Mouse (Mus musculus) forebrain, embryonic 14.5 days (tissue): ENCODE data around the gene Zfp142. TPM values are rescaled to one million over a fixed set of nuclear protein-coding genes. Genes with fewer than 3 reads are reported as not detected.

Source experiments
- ATAC-seq: fragments of 200-750 bp; cut with Nextera tagmentation; 2 replicates; pipeline ENCODE4 v1.8.0; 2017; ENCODE audit warnings: mild to moderate bottlenecking, moderate library complexity
- DNase-seq: peaks from one replicate; pipeline ENCODE4 v3.0.0-alpha.2; 2015; ENCODE audit warnings: low spot score
- H3K27ac ChIP-seq: fragments of 300-500 bp; sonication (generic); 2 replicates; pipeline ENCODE4 v1.5.1; 2014; ENCODE audit warnings: low read depth, mild to moderate bottlenecking, control low read depth, low read length, moderate library complexity
- H3K27me3 ChIP-seq: fragments of 300-500 bp; sonication (generic); replicated peaks from 2 replicates; pipeline ENCODE4 v1.6.1; 2014; ENCODE audit warnings: low read length, control low read depth, mixed read lengths; ENCODE audit not compliant: control insufficient read depth, insufficient read depth
- H3K36me3 ChIP-seq: fragments of 300-500 bp; sonication (generic); 2 replicates; pipeline ENCODE4 v1.6.1; 2014; ENCODE audit warnings: low read length, control low read depth; ENCODE audit not compliant: control insufficient read depth, insufficient read depth
- H3K4me1 ChIP-seq: fragments of 300-500 bp; sonication (generic); 2 replicates; pipeline ENCODE4 v1.6.1; 2014; ENCODE audit warnings: antibody characterized with exemption, low read length, control low read depth; ENCODE audit not compliant: control insufficient read depth, insufficient read depth
- H3K4me2 ChIP-seq: fragments of 300-500 bp; sonication (generic); 2 replicates; pipeline ENCODE4 v1.6.1; 2014; ENCODE audit warnings: mild to moderate bottlenecking, control low read depth, low read length
- H3K4me3 ChIP-seq: fragments of 300-500 bp; sonication (generic); 2 replicates; pipeline ENCODE4 v1.5.1; 2014; ENCODE audit warnings: low read depth, low read length, control low read depth
- H3K9ac ChIP-seq: fragments of 300-500 bp; sonication (generic); 2 replicates; pipeline ENCODE4 v1.6.1; 2014; ENCODE audit warnings: mild to moderate bottlenecking, low read length, control low read depth, moderate library complexity
- H3K9me3 ChIP-seq: fragments of 300-500 bp; sonication (generic); replicated peaks from 2 replicates; pipeline ENCODE4 v1.6.1; 2016; ENCODE audit warnings: low read length, control low read depth, mixed read lengths; ENCODE audit not compliant: control insufficient read depth
- WGBS: fragments of 180-500 bp; shearing (Covaris S2); extraction: QIAGEN DNeasy Blood & Tissue Kit; methylation state at CpG from one replicate; pipeline ENCODE4 v1.1.7; 2014; 5-methylcytosine and 5-hydroxymethylcytosine counted together
- polyA plus RNA-seq: library from polyadenylated mRNA; unstranded; fragments of >200 nt; fragmentation: Nextera tagmentation; extraction: Ambion mirVana; gene quantifications from 2 replicates; pipeline ENCODE4 v1.2.1, GENCODE M21; 2014

The Zfp142 gene
- 5.4 and 8.0 TPM in 2 replicates for polyA plus RNA-seq

DNA sequence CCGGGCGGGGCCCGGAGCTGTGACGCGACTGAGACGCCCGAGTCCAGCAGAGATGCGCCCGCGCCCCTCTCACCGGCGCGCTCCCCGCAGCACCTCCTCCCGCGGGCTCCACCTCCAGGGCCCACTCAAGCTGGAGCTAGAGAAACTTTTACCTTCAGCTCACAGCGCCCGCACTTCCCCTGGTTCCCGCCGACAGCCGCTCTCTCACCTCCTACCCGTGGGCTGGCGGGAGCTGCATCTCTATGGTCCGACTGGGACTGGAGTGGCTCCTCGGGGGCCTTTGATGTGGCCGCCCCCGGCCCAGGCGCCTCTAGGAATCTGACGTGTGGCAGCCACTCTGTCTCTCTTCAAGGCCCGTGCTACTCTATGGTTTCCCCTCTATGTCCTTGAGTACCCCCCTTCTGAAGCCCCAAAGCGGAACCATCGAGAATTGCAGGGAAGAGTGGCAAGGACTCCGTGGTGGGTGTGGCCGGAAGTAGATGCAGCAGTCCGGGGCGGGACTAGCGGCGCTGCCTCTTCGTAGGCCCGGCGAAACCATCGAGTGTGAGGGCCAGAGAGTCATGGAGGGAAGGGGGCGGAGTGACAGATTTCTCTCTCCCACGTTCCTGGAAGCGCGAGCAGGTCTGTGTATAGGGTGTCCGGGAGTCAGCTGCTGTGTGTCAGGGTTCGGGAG, at the start of gene Zfp142, which contains the start of gene Bcs1l:
Gene Zfp142, minus strand, starts transcription at position 474 of the 673 bp plus-strand sequence.
Gene Bcs1l, plus strand, starts transcription at position 517 of the 673 bp plus-strand sequence.
- Histone ChIP-seq H3K27me3 (no peaks in the 10 kb centered on the region), H3K4me1 (peaks cover 10% of the 10 kb centered on the region; the same call in 1 of the 2 replicates), H3K4me2 (peak within 1 kb of the TSS; percentile 88), H3K9me3 (no peaks in the 10 kb centered on the region), H3K36me3 (peaks cover 38% of the 10 kb centered on the region), H3K9ac (peak within 1 kb of the TSS; percentile 91), H3K27ac (peak within 1 kb of the TSS; percentile 89), H3K4me3 (peak within 1 kb of the TSS; percentile 70)
- WGBS, result 1% methylated on average over 48 of the region's 48 CpGs
- ATAC-seq, result peak; percentile 99
- DNase-seq, result peak; percentile 100

DNA sequence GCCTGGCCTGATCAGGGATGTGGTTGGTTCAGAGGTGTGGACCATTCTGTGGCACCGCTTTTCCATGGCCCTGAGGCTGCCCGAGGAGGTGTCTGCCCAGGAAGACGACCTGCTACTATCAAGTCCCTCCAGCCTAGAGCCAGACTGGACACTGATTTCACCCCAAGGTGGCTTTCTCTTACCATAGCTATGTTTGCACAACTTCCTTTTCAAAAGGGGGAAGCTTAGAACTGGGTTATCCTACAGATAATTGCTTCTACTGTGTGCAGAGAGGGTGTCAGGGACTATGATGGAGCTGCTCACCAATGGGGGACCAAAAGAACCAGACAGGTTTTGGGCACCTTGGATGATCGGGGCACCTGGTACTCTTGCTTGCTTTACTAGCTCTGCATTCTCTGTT, 44.7 kb upstream of the Zfp142 start:
- H3K27ac ChIP-seq, result no peak overlapping the region
- no peaks in the 10 kb centered on the region for H3K9me3 ChIP-seq
- H3K4me1 ChIP-seq, result no peaks in the 10 kb centered on the region
- H3K4me2 ChIP-seq, result no peak overlapping the region
- DNase-seq, result no peak
- no peak overlapping the region for H3K9ac ChIP-seq
- H3K27me3 ChIP-seq, result no peaks in the 10 kb centered on the region
- no peak for ATAC-seq
- H3K4me3 ChIP-seq, result no peak overlapping the region
- peaks cover 39% of the 10 kb centered on the region for H3K36me3 ChIP-seq
- WGBS, result 85% methylated on average over 4 of the region's 4 CpGs

DNA sequence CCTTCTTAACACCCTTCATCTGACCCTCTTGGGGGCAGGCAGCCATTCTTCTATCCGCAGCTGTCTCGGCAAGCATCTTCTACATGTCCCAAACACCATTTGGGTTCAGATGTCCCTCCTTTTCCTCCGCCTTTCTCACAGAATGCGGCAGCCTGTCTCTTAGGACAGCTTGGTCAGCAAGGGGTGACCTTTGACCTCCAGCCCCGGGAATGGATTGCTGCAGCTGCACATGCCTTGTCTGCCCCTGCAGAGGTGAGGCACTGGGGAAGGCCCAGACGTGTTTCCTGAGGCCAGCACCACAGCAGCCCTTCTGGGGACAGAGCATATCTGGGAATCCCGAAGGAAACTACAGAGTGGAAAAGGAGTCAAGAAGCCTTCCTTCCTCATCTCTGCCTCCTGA, 40.0 kb upstream of the Zfp142 start:
- H3K4me2 ChIP-seq, result no peak overlapping the region
- H3K4me1 ChIP-seq, result no peaks in the 10 kb centered on the region
- peaks cover 52% of the 10 kb centered on the region for H3K36me3 ChIP-seq
- DNase-seq, result no peak
- H3K27me3 ChIP-seq, result no peaks in the 10 kb centered on the region
- no peak overlapping the region for H3K9ac ChIP-seq
- no peak overlapping the region for H3K27ac ChIP-seq
- no peak for ATAC-seq
- no peaks in the 10 kb centered on the region for H3K9me3 ChIP-seq
- WGBS, result 55% methylated on average over 7 of the region's 7 CpGs
- H3K4me3 ChIP-seq, result no peak overlapping the region

DNA sequence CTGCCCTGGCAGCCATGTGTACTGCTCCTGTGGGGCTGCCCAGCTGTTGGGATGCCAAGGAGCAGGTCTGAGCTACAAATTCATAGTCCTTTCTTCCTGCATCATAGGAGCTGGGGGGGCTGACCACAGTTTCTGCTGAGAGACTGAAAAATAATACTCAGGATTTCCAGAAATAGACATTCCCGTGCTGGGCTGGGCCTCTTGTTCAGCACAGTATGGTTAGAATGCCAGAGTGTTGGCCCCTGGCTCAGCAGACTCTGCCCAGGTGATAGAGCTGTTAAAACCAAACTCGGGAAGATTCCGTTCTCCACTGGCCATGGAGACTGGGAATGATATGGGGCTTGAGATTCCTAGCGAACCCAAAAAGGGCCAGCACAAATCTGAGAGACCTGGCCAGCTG, 38.0 kb upstream of the Zfp142 start:
- Histone ChIP-seq H3K9me3 (no peaks in the 10 kb centered on the region), H3K4me1 (no peaks in the 10 kb centered on the region), H3K4me2 (no peak overlapping the region), H3K36me3 (peaks cover 62% of the 10 kb centered on the region), H3K4me3 (no peak overlapping the region), H3K9ac (no peak overlapping the region), H3K27me3 (no peaks in the 10 kb centered on the region), H3K27ac (no peak overlapping the region)
- DNase-seq (no peak), ATAC-seq (no peak)
- WGBS, result 88% methylated on average over 4 of the region's 4 CpGs

DNA sequence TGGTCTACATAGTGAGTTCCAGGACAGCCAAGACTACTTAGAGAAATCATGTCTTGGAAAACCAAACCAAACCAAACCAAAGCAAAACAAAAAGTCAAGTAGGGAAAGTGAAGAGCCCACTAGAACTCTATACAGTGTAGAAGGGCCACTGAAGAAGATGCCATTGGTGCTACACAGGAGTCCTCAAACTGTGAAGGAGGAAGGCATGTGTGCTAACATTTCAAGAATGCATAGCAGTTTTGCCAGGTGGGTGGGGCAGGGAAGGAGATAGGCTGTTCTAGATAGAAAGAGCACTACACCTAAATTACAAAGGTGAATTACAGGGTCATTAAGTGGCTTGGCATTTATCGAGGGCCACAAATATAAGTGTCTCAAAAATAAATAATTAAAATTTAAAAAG, 36.1 kb upstream of the Zfp142 start:
- DNase-seq, result no peak
- H3K36me3 ChIP-seq, result peaks cover 59% of the 10 kb centered on the region
- no peak for ATAC-seq

DNA sequence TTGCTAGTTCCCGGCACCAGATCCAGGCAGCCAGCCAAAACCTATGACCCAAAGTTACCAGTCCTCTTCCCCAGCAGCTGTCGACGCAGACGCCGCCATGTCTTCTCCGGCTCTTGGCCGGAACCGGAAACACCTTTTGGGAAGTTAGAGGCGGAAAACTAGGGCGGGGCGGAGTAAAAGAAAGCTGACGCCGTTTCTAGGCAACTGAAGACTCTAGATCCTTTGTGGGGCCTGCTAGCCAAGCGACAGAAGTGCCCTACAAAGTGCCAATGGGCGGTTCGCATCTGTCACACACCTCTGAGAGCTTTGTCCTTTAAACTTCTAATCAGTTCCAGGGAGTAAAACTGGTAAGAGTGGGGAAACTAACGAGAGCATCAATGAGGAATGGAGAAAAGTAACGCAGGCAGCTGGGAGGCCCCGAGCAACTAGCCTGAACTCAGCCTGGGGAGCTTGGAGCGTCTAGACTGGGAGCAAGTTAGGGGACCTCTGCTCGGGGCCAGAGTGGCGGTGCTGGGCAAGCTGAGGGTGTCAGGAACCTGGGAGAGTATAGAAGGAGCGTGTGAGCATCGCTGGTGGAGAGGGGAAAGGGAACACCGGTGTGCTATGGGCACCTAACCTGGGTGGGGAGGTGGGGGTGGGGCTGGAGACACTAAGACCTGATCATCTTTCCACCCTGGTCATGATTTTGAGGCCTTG, 13.4 kb upstream of the Zfp142 start, which contains the start of the genes Rnf25 and Stk36:
Gene Rnf25, minus strand, starts transcription at position 131 of the 696 bp plus-strand sequence.
Gene Stk36, plus strand, starts transcription at position 179 of the 696 bp plus-strand sequence.
- Histone ChIP-seq H3K4me1 (peaks cover 7% of the 10 kb centered on the region), H3K36me3 (peaks cover 33% of the 10 kb centered on the region), H3K27ac (peak within 1 kb of the TSS; percentile 68), H3K9me3 (no peaks in the 10 kb centered on the region), H3K9ac (peak within 1 kb of the TSS; percentile 80), H3K4me2 (peak within 1 kb of the TSS; percentile 82), H3K4me3 (peak within 1 kb of the TSS; percentile 57), H3K27me3 (no peaks in the 10 kb centered on the region)
- ATAC-seq, result peak; percentile 94
- peak; percentile 97 for DNase-seq
- 10% methylated on average over 25 of the region's 25 CpGs for WGBS

More for the DNA sequence above, 36.1 kb upstream of the Zfp142 start:
- Histone ChIP-seq H3K9ac (no peak overlapping the region), H3K27me3 (no peaks in the 10 kb centered on the region), H3K4me1 (no peaks in the 10 kb centered on the region), H3K9me3 (no peaks in the 10 kb centered on the region), H3K27ac (no peak overlapping the region), H3K4me3 (no peak overlapping the region), H3K4me2 (no peak overlapping the region)
- WGBS, result 97% methylated on average over 1 of the region's 1 CpGs

DNA sequence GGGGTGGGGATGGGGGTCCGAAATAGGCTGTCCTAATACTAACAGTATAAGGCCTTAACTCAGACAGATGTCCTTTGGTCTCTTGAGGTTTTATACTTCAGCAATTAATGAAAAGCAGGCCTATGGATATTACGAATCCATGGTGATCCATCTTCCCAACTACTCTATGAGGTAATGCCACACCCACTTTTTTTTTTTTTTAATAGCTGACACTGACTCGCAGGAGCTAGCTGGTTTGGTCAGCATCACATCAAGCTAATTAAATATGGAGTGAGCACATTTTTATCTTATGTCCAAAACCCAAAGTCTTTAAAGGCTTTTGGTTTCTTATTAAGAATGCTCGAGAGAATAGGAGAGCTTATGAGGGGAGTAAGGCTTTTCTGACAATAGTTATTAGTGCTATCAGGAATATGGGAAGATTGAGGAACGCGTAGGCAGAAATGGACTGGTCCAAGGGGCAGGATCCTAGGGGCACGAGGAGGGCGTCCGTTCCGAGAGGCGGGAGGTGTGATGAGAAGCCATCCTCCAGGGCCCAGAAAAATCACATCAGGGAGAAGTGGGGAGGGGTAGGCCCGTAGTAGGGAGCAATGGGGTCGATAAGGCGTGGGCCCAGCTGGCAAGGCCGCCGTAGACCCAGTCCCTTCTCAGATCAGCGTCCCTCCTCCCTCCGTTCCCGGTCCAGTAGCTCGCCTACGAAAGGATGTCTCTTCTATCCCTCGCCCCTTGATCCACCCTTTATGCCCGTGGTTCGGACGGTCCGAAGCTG, 12.6 kb upstream of the Zfp142 start:
- WGBS, result 9% methylated on average over 26 of the region's 26 CpGs
- DNase-seq (no peak), ATAC-seq (peak; percentile 77)
- Histone ChIP-seq H3K4me2 (peak overlapping the region; percentile 82), H3K4me3 (peak overlapping the region; percentile 57), H3K27ac (peak overlapping the region; percentile 44; the same call in 1 of the 2 replicates), H3K4me1 (peaks cover 7% of the 10 kb centered on the region), H3K9me3 (no peaks in the 10 kb centered on the region), H3K27me3 (no peaks in the 10 kb centered on the region), H3K36me3 (peaks cover 35% of the 10 kb centered on the region), H3K9ac (peak overlapping the region; percentile 80)

DNA sequence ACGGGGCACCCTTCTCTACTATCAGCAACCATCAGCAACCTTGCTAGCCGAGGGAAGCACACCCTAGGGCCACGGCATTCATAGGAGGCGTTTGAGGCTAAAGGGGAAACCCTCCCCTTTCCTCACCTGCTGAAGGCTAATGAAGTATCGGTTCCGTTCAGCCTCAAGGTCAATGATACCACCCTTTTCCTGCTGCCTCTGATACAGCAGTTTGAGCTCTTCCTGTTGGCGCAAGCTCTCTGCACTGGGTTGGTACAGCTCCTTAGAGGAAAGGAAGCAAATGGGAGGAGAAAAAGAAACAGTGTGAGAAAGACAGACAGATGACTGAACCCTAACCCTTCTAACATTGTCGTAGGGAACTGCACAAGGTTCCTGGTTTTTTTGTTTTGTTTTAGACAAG, 6.4 kb upstream of the Zfp142 start:
- peaks cover 83% of the 10 kb centered on the region for H3K36me3 ChIP-seq
- no peak overlapping the region for H3K4me3 ChIP-seq
- no peak for DNase-seq
- H3K27me3 ChIP-seq, result no peaks in the 10 kb centered on the region
- no peak overlapping the region for H3K4me2 ChIP-seq
- no peak overlapping the region for H3K9ac ChIP-seq
- ATAC-seq, result no peak
- H3K27ac ChIP-seq, result no peak overlapping the region
- no peaks in the 10 kb centered on the region for H3K4me1 ChIP-seq
- H3K9me3 ChIP-seq, result no peaks in the 10 kb centered on the region
- 92% methylated on average over 8 of the region's 8 CpGs for WGBS
